Mouse (Mus musculus) hindlimb bud, embryonic 11.5 days (tissue): Measurements from ENCODE around the gene Tfap2b.

Experiments used
- DNase-seq: peaks from one replicate; pipeline ENCODE4 v3.0.0-alpha.2; 2012; ENCODE audit warnings: low read depth, low spot score; ENCODE audit errors: extremely low spot score

Gene Tfap2b

DNA sequence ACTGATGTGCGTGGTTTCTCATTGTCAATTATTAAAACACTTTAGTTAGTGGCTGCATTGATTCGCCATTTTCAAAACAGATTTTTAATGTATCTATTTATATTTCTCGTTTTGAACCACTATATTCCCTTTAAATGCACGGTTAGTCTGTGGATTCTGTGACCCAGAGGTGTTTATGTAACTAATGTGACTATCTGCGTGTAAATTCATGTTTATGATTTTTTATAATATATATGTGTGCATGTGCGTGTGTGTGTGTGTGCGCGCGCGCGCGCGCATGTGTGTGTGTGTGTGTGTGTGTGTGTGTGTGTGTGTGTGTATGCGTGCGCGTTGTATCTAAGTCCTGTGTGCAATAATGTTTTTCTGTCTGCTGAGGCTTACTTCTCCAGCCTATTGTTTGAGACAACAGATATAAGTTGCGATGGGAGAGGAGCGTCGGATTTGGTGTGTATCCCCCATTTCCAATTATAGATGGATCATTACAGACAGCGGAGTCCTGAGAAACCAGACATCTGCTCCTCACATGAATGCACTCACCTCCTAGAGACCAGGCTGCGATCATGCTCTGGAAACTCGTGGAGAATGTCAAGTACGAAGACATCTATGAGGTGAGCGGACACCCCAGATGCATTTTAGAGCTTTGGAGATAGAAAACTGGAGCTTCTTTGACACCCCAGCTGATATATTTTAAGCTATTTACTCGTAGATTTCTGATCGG, at the start of gene Tfap2b:
TSS of gene Tfap2b (plus strand) at position 274 of the 718 bp plus-strand sequence.
- DNase-seq = no peak

DNA sequence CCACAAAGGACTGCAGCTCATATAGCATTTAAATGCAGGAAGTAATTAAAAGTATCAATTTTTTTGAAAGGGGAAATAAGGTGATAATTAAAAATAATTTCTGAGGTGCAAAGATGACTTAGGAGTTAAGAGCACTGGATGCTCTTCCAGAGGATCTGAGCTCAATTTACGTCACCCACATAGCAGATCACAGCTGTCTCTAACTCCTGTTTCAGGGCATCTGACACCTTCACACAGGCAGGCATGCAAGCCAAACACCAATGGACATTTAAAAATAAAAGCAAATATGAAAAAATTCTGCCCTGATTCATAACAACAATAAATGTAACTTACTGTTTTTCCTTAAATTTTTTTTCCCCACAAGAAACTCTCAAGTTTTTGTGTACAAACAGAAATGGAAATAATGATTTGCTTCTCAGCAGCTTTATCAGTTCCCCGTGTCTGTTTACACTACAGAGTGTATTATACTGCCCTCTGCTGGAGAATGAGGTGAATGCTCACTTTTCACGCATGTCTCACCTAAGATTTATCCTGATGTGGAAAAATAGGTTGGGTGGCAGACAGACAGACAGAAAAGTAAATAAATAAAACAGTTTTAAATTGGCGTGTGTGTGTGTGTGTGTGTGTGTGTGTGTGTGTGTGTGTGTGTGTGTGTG, 29.8 kb upstream of the Tfap2b start:
- peak; percentile 24 for DNase-seq

DNA sequence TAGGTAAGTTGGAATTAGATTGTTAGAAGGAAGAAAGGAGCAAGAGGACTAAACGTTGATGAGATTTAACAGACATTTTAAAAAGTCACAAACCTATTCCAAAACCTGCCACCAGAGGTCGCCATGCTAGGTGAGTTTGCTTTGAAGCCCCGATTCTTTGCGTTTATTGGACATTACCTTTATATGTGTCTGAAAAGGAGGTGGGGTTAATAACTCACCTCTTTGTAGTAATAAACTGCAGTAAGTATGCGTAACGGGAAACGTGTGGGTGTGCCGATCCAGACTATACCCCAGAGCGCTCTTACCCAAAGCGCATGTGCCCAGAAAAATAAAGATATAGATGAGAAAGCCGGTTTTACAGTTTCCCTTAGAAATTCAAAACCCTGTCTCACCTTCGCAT, 3.1 kb upstream of the Tfap2b start:
- no peak for DNase-seq

DNA sequence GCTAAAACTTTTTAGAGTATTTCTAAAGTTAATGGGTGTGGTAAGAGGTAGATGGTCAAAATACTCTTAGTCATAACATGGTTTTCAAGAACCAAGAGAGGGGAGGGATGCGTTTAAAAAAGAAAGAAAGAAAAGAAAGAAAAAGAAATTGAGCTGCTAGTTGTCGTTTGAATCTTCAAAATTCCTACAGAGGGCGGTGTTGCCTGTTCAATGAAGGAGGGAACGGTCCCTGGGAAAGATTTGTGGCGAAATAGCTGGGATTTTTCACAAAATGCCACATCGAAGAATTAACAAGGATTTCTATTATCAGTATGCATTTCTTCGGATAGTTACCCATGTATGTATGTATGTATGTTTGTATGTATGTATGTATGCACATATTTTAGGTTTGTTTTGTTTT, 2.5 kb upstream of the Tfap2b start:
- DNase-seq = no peak

DNA sequence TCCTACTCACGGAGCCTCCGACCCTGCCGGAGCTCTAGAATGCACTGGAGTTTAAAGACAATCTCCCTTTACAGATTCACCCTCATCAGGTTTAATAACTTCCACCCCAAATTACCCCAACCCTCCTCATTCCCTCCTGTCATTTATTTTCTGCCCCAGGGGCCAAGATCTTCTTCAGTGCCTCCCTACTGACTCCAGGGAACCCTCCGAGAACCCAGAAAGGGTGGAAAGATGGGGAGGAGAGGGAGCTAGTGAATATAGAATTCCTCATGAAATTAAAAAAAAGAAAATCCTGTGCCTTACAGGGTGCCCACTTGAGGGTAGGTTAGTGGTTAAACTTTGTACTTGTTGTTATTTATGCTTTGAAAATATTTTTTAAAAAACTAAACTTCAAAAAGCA, 1.1 kb upstream of the Tfap2b start:
- DNase-seq = no peak

DNA sequence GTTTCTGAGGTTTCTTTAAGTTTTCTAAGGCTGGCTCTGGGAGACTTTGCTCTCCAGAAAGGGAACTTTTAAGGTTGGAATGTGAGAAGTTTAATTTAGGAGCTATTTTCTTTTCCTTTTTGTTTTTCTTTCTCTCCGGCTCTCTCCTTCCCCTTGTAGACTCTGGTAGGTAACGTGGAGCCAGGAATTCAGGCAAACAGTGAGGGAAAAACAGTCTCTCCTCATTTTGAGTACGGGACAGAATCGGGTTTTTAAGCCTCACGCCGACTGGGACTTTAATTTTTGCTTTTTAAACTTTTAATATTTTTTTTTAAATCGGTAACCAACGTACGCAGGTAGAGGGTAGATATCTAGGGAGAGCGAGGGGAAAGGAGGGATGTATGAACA, 638 bp downstream of the Tfap2b start:
- no peak for DNase-seq

DNA sequence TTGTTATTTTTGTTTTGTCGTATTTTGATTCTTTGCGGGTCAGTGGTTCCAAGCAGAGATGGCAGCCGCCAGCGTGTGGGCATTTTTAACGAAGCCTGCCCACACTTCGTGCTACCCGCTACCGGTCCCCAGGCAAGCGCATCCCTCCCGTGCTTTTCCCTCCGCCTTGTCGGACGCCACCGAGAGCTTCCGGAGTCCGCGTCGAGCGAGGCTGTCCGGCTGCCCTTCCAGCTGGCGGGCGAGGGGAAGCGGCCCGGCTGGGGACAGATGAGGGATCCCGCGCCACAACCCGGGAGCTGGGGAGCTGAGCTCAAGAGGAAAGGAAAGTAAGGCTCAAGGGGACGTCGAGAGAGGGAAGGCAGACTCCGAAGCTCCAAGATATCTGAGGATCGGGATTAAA, 1.1 kb downstream of the Tfap2b start:
- DNase-seq = no peak

DNA sequence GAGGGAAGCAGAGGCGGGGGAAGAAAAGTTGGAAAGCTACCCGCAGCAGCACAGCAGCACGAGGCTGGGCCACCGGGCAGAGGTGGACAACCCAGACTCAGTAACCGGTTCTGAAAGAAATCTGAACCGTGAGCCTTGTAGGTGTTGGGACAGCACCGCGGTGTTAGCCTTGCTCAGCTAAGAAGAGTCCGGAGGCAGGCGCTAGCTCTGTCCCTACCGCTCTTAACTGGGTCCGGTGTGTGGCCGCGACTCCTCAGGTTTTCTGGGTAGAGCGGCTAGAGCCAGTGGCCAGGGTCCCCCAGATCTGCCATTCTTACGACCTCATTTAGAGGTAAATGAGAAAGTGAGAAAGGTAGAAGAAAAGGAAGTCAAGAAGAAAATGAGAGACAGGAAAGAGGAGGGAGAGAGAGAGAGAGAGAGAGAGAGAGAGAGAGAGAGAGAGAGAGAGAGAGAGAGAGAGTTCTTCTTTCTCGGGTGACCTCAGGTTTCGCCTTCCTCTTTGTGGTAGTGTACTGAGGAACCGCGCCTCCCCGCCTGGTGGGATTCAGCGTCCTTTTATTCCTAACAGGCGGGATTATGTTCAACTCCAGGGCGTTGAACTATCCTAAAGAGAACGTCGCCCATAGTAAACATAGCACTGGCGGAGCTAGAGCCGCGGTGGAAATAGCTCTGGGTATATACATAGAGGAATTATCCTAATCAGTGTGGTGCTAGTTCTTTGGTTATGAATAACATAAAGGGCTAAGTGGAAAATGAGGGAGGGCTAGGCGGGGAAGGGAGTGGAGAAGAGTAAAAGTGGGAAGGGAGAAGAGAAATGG, 1.7 kb downstream of the Tfap2b start:
- no peak for DNase-seq

DNA sequence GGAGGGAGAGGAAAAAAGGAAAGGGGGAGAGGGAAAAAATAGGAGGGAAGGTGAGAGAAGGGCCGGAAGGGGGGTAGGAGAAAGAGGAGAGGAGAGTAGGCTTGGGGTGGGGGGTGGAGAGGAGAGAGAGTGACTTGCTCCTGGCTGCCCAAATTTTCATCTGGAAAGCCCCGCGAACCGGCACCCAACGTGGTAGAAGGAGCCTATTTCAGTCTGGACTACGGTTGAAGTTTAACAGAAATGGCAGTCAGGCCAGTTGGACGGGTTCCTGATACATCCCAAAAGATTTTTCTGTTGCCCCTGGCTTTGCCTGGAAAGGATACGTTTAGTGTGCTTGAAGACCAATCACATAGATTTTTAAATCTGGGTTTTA, 2.3 kb downstream of the Tfap2b start:
- DNase-seq = no peak

DNA sequence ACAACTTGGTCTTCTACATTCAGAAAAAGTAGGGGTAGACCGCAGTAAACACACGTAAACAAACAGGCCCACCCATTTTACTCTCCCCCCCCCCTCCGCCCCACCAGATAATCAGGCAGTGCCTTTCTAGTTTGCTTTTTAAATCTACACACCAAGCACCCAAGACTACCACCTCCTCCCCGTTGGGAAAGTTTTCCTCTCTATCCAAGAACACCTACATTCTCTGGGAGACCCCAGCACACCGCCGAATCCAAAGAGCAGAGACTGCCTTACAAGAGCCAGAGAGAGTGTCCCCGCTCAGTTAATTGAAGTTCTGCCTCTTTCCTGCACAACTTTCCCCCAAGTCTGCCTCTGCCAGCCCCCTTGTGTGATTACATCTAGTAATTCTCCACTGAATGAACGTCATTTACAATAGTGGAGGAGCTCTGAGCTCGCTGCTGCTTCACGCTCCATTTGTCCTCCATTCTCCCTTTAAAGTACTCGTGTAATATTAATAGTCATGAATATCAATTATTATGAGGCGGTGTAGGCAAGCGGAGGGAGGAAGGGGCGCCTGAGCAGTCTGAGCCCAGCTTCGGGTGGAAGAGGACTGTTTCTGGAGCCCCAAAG, 2.9 kb downstream of the Tfap2b start:
- no peak for DNase-seq

DNA sequence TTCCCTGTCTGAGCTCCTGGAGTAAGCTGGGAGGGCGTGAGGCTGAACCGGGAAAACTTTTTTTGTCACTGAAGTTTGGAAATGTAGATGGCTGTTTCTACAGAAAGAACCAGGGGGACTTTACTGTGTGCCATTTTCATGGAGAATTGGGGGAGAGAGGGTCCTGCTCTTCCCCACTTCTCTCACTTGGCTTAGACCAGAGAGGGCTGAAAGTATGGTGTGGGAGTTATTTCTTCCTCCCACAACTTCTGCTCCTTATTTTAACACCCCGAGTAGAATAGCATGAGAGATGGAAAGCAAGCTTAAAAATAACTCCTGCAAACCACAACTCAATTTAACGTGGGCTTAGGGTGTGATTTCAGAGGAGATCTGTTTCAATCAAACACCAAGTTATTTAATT, 4.0 kb downstream of the Tfap2b start:
- DNase-seq = no peak

DNA sequence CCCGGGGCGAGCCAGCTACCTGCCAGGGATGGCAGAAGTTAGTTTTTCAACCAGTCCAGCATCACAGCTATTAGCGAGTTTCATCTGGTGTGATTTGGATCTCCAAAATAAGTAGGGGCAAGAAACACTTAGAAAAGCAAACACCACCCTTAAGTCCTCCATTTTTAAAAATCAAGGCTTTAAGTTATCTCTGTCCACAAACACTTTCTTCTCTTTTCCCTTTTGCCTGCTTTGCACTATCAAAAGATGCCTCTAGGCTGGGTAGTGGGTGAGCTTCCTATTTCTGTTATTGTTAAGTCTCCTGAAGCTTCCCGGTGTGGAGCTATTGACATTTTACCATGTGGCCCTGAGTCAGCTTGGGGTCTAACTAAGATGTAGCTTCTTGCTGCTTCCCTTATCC, 4.5 kb downstream of the Tfap2b start:
- DNase-seq = no peak

DNA sequence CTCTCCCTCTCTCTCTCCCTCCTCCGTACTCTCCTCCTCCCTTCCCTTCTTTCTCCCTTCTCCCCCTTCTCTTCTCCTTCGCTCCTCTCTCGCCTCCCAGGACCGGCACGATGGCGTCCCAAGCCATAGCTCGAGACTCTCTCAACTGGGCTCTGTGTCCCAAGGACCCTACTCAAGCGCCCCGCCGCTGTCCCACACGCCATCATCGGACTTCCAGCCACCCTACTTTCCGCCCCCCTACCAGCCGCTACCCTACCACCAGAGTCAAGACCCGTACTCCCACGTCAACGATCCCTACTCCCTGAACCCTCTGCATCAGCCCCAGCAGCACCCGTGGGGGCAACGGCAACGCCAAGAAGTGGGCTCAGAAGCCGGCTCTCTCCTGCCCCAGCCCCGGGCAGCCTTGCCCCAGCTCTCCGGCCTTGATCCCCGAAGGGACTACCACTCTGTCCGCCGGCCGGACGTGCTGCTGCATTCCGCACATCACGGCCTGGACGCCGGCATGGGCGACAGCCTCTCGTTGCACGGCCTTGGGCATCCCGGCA, 5.2 kb downstream of the Tfap2b start:
- DNase-seq = no peak

DNA sequence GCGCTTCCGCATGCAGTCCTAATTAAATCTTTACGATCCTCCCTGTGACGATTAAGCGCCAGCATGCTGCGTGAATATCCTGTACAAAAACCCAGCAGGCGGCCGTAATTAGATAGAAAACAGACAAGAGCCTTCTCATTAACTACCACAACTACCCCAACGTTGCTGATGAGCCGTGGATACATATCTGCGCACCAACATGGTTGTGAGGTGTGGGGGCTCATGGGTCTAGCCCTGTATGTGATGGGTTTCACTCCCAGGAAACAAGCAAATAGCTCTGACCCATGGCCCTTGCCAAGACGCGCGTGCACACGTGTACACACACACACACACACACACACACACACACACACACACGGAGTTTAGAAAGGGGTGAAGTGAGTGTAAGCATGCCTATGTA, 8.7 kb downstream of the Tfap2b start:
- no peak for DNase-seq

DNA sequence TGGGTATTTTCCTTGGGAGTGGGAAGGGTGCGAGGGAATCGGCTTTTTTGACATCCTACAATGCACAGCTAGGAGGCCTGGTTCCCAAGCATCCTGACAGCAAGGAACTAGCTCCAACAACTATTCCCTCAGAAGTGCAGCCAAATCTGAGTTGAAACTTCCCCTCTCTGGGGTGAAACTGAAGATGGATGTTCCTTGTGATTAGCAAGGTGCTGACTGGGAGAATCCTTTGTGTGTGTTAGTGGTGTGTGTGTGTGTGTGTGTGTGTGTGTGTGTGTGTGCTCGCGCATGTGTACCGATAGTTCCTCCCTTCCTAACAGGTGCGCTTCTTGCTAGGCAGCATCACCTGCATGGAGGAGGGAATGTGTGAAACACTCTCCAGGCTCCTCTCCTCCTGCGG, 9.5 kb downstream of the Tfap2b start:
- no peak for DNase-seq

DNA sequence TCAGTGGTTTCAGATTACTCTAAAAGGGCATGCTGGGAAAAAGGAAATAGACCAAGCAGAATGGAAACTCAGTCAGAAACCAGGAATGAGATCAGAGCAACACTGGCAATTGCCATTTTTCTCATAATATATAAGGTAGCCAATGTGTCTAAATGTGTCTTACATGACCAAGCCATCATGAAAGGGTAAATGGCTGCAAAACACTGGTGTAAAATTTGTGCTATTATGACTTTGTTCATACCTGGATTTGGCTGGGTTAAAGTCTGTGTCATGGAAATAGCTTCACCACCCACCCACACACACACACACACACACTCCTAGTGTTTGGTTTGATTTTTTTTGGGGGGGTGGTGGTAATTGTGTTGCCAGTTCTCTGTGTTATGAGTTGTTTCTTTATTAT, 10.7 kb downstream of the Tfap2b start:
- no peak for DNase-seq

DNA sequence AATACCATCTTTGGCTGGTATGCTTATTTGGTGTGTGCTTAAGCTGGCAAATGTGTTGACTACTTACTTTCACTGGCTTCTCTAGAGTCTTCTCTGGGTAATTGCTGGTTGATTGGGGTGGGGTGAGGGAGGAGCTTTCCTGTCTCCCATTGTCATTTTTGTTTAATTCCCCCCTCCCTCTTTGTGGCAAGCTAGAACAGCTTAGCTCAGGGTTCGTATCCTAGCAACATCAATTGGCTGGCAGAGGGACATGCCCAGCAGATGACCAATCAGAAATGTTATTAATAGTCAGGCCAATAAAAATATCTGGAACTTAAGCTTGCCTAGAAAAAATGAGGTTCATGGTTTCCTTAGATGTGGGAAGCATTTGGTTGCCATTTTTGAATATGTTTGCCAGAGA, 11.8 kb downstream of the Tfap2b start:
- DNase-seq = no peak

DNA sequence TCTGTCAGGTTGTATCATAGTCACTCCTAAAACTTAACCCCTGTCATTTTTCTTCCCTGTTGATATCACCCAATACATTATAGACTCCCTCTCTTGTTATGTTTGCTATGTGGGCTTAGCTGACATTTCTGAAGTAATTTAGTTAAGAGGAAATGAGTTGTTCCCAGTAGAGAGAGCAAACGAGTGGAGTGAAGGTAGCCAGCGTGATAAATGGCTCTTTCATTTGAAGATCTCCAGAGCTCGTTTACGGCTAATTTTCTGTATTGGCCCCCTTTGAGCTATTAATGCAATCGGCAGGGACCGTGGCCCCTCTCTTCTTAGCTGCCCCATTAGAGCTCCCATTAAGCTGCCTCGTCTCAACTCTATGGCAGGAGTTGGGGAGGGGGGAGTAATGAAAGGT, 12.9 kb downstream of the Tfap2b start:
- DNase-seq = no peak

DNA sequence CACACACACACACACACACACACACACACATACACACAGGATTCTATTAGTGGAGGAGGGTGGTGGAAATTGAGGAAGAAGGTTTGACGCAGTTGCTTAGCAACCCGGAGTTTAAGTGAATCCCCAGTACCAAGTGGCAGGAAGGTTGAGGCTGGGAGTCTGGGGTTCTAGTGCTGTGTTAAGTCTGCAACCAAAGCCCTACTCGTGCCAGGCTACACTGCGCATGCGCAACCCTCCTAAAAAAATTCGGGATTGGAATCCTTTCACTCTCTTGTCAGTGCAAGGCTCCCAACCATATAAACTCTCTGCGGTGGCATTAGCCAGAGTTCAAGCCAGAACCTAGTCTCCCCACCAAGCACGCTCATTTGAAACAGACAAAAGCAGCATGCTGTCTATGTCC, 18.0 kb downstream of the Tfap2b start:
- DNase-seq = no peak

DNA sequence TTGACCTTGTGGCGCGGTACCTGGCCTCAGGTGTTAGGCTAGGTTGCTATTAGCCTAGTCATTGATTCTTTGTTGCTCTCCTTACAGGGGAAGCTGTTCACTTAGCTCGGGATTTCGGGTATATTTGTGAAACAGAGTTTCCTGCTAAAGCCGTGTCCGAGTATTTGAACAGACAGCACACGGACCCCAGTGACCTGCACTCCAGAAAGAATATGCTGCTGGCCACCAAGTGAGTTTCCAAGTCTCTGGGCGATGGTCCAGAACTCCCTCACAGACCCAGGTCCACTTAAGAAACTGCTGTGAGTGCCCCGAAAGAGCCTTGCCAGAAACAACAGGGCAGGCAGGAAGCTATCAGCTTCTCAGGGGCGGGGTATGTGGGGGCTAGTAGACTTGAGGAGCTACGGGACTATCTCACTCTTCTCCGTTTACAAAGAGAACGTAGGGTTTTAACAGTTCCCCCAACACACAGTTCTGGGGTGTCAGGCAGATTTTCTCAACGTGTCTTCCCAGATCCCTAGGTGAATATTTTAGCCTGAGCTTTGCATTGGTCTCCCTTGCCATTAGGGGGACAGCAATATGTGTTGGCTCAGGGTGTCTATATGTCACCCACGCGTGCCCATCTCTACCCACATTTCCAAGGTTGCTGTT, 22.3 kb downstream of the Tfap2b start:
- no peak for DNase-seq

DNA sequence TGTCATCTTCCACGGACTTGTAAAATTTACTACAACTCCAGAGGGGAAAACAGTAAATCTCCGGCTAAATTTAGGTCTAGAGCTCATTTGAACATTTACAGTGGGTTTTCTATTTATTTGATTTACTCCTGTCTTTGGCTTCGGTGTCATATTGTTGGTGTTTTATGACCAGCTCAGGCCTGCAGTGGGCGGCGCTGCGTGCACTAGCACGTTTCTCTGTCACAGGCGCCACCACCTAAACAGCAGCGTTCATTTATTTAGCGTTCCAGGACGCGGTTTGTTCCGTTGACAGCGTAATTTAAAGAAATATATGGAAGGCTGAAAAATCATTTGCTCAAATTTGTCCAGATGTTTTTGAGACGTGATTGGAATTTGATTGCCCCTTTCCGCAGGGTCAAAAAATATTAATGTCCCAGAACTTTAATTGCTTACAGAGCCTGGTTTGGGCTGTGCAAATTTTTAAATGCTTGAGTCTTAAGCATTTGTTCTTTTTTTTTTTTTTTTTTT, 22.9 kb downstream of the Tfap2b start:
- DNase-seq = no peak
